Mouse (Mus musculus) testis, postnatal 14 days (tissue): ENCODE data around the gene Tmem186.

Experiments used
- DNase-seq: peaks from one replicate; pipeline ENCODE4 v3.0.0; 2021; ENCODE audit warnings: low spot score

Tmem186 gene

GRCm38 (mm10) chr16:8637217-8638051 is at the start of gene Tmem186, which contains the start of gene Pmm2:
Gene Tmem186, minus strand, starts transcription at chr16:8637712.
Gene Pmm2, plus strand, starts transcription at chr16:8637674.
- DNase-seq, result peak; percentile 86

- DNase-seq, result no peak
These were observed 49.5 kb upstream of the Tmem186 start for GRCm38 (mm10) chr16:8686871-8687535.

GRCm38 (mm10) chr16:8686121-8686870 is 48.8 kb upstream of the Tmem186 start:
- DNase-seq, result peak; percentile 38

- DNase-seq, result no peak
These were observed 47.6 kb upstream of the Tmem186 start for GRCm38 (mm10) chr16:8685087-8685486.

GRCm38 (mm10) chr16:8680470-8680869 is 43.0 kb upstream of the Tmem186 start, which contains the start of gene Gm5767:
Gene Gm5767, plus strand, starts transcription at chr16:8680770.
- DNase-seq, result no peak

GRCm38 (mm10) chr16:8679780-8680179 is 42.3 kb upstream of the Tmem186 start:
- DNase-seq, result no peak

GRCm38 (mm10) chr16:8678676-8679075 is 41.2 kb upstream of the Tmem186 start:
- DNase-seq, result no peak

GRCm38 (mm10) chr16:8678035-8678434 is 40.5 kb upstream of the Tmem186 start:
- DNase-seq, result no peak

GRCm38 (mm10) chr16:8676800-8677199 is 39.3 kb upstream of the Tmem186 start:
- no peak for DNase-seq

GRCm38 (mm10) chr16:8676228-8676627 is 38.7 kb upstream of the Tmem186 start:
- no peak for DNase-seq

GRCm38 (mm10) chr16:8675559-8675958 is 38.0 kb upstream of the Tmem186 start:
- DNase-seq, result no peak

GRCm38 (mm10) chr16:8674165-8674564 is 36.7 kb upstream of the Tmem186 start:
- DNase-seq, result peak; percentile 39

- no peak for DNase-seq
These were observed 35.8 kb upstream of the Tmem186 start for GRCm38 (mm10) chr16:8673343-8673742.

GRCm38 (mm10) chr16:8672811-8673210 is 35.3 kb upstream of the Tmem186 start:
- no peak for DNase-seq

GRCm38 (mm10) chr16:8672350-8672687 is 34.8 kb upstream of the Tmem186 start:
- DNase-seq, result no peak

- peak; percentile 94 for DNase-seq
These were observed 34.2 kb upstream of the Tmem186 start, which contains the start of gene Carhsp1 for GRCm38 (mm10) chr16:8671551-8672349. Gene Carhsp1, minus strand, starts transcription at chr16:8672155.

- DNase-seq, result no peak
These were observed 32.8 kb upstream of the Tmem186 start for GRCm38 (mm10) chr16:8670041-8671035.

GRCm38 (mm10) chr16:8669432-8669831 is 31.9 kb upstream of the Tmem186 start:
- no peak for DNase-seq

- no peak for DNase-seq
These were observed 30.9 kb upstream of the Tmem186 start for GRCm38 (mm10) chr16:8668386-8668785.

- DNase-seq, result no peak
These were observed 30.3 kb upstream of the Tmem186 start for GRCm38 (mm10) chr16:8667814-8668213.
